Mouse (Mus musculus) lung, embryonic 14.5 days (tissue): ENCODE measurements around the gene Wnt5a. TPM values are rescaled to one million over a fixed set of nuclear protein-coding genes. Genes with fewer than 3 reads are reported as not detected.

ENCODE experiments used
- ATAC-seq: fragments of 200-750 bp; cut with Nextera tagmentation; 2 replicates; pipeline ENCODE4 v1.8.0; 2017; ENCODE audit warnings: mild to moderate bottlenecking, moderate TSS enrichment, moderate library complexity; ENCODE audit not compliant: insufficient read depth
- DNase-seq: peaks from one replicate; pipeline ENCODE4 v3.0.0-alpha.2; 2015
- H3K27ac ChIP-seq: fragments of 300-500 bp; sonication (generic); 2 replicates; pipeline ENCODE4 v1.5.1; 2014; ENCODE audit warnings: low read depth, mild to moderate bottlenecking, moderate library complexity
- H3K27me3 ChIP-seq: fragments of 300-500 bp; sonication (generic); 2 replicates; pipeline ENCODE4 v1.6.1; 2014; ENCODE audit warnings: low read length, control low read depth; ENCODE audit not compliant: insufficient read depth
- H3K36me3 ChIP-seq: fragments of 300-500 bp; sonication (generic); 2 replicates; pipeline ENCODE4 v1.6.1; 2014; ENCODE audit warnings: control low read depth; ENCODE audit not compliant: insufficient read depth
- H3K4me1 ChIP-seq: fragments of 300-500 bp; sonication (generic); 2 replicates; pipeline ENCODE4 v1.6.1; 2014; ENCODE audit warnings: antibody characterized with exemption, control low read depth; ENCODE audit not compliant: insufficient read depth
- H3K4me2 ChIP-seq: fragments of 300-500 bp; sonication (generic); 2 replicates; pipeline ENCODE4 v1.6.1; 2014; ENCODE audit warnings: mild to moderate bottlenecking
- H3K4me3 ChIP-seq: fragments of 300-500 bp; sonication (generic); 2 replicates; pipeline ENCODE4 v1.5.1; 2014; ENCODE audit warnings: low read depth, low read length
- H3K9ac ChIP-seq: fragments of 300-500 bp; sonication (generic); 2 replicates; pipeline ENCODE4 v1.6.1; 2014
- H3K9me3 ChIP-seq: fragments of 300-500 bp; sonication (generic); 2 replicates; pipeline ENCODE4 v1.6.1; 2016; ENCODE audit warnings: low read depth, low read length, control low read depth
- CTCF ChIP-seq: IDR thresholded peaks from 2 replicates; pipeline ENCODE4 v1.5.1; 2016; ENCODE audit warnings: antibody characterized with exemption, low read depth
- WGBS: fragments of 180-500 bp; shearing (Covaris S2); extraction: QIAGEN DNeasy Blood & Tissue Kit; methylation state at CpG from one replicate; pipeline ENCODE4 v1.1.7; 2014; 5-methylcytosine and 5-hydroxymethylcytosine counted together
- polyA plus RNA-seq: library from polyadenylated mRNA; unstranded; fragments of >200 nt; fragmentation: Nextera tagmentation; extraction: Ambion mirVana; gene quantifications from 2 replicates; pipeline ENCODE4 v1.2.1, GENCODE M21; 2014

Gene Wnt5a
- polyA plus RNA-seq, 1 experiment from 2014 or later: 16.2 TPM

- WGBS: 71% methylated on average over 39 of the region's 39 CpGs
- ATAC-seq (no peak), DNase-seq (no peak)
- no peak overlapping the region for H3K27ac ChIP-seq
- no peaks in the 10 kb centered on the region for H3K9me3 ChIP-seq
- H3K27me3 ChIP-seq: peaks cover 8% of the 10 kb centered on the region
- H3K9ac ChIP-seq: no peak overlapping the region
- peaks cover 36% of the 10 kb centered on the region; the same call in 1 of the 2 replicates for H3K36me3 ChIP-seq
- H3K4me2 ChIP-seq: no peak overlapping the region
- H3K4me3 ChIP-seq: no peak overlapping the region
- H3K4me1 ChIP-seq: no peaks in the 10 kb centered on the region
- no peak for TF ChIP-seq CTCF
Measured at GRCm38 (mm10) chr14:28517631-28518560, 13.3 kb downstream of the Wnt5a start.

- no peak for ATAC-seq
- no peak overlapping the region for H3K4me2 ChIP-seq
Measured at GRCm38 (mm10) chr14:28521106-28521505, 16.6 kb downstream of the Wnt5a start.

DNA sequence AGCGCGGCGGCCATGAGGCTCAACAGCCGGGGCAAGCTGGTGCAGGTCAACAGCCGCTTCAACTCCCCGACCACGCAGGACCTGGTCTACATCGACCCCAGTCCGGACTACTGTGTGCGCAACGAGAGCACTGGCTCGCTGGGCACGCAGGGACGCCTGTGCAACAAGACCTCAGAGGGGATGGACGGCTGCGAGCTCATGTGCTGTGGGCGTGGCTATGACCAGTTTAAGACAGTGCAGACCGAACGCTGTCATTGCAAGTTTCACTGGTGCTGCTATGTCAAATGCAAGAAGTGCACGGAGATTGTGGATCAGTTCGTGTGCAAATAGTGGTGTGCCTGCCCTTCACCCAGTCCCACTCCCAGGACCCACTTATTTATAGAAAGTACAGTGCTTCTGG, 18.1 kb downstream of the Wnt5a start:
- Histone ChIP-seq H3K4me1 (no peaks in the 10 kb centered on the region), H3K4me3 (no peak overlapping the region), H3K9ac (no peak overlapping the region), H3K4me2 (no peak overlapping the region), H3K36me3 (peaks cover 38% of the 10 kb centered on the region; the same call in 1 of the 2 replicates), H3K9me3 (no peaks in the 10 kb centered on the region), H3K27me3 (no peaks in the 10 kb centered on the region), H3K27ac (no peak overlapping the region)
- no peak for TF ChIP-seq CTCF
- WGBS: 77% methylated on average over 21 of the region's 21 CpGs
- DNase-seq (no peak), ATAC-seq (no peak)

More at GRCm38 (mm10) chr14:28521106-28521505, 16.6 kb downstream of the Wnt5a start:
- no peaks in the 10 kb centered on the region for H3K27me3 ChIP-seq
- no peak for TF ChIP-seq CTCF
- H3K27ac ChIP-seq: no peak overlapping the region
- 90% methylated on average over 1 of the region's 1 CpGs for WGBS
- no peak overlapping the region for H3K4me3 ChIP-seq
- no peaks in the 10 kb centered on the region for H3K4me1 ChIP-seq
- H3K9ac ChIP-seq: no peak overlapping the region
- peaks cover 38% of the 10 kb centered on the region; the same call in 1 of the 2 replicates for H3K36me3 ChIP-seq
- no peaks in the 10 kb centered on the region for H3K9me3 ChIP-seq
- DNase-seq: no peak

DNA sequence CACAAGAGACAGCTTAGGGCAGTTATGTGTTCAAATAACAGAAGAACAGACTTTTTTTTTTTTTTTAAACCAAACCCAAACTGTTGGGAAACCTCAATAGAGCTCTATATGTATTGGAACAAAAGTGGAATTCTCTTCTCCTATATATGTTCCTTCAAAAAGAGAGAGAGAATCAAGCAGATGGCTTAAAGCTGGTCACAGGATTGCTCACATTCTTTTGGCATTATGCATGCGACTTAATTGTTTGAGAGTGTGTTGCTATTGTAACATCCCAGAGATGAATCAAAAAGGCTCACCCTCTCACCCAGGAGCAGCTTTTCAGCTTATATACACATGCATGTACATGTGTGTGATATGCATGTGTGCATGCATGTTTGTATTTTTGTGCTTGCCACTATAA, 21.0 kb downstream of the Wnt5a start:
- DNase-seq (no peak), ATAC-seq (no peak)
- Histone ChIP-seq H3K27ac (no peak overlapping the region), H3K36me3 (peaks cover 22% of the 10 kb centered on the region; the same call in 1 of the 2 replicates), H3K4me3 (no peak overlapping the region), H3K9me3 (no peaks in the 10 kb centered on the region), H3K4me1 (no peaks in the 10 kb centered on the region), H3K9ac (no peak overlapping the region), H3K27me3 (no peaks in the 10 kb centered on the region), H3K4me2 (no peak overlapping the region)
- 59% methylated on average over 1 of the region's 1 CpGs for WGBS
- no peak for TF ChIP-seq CTCF

DNA sequence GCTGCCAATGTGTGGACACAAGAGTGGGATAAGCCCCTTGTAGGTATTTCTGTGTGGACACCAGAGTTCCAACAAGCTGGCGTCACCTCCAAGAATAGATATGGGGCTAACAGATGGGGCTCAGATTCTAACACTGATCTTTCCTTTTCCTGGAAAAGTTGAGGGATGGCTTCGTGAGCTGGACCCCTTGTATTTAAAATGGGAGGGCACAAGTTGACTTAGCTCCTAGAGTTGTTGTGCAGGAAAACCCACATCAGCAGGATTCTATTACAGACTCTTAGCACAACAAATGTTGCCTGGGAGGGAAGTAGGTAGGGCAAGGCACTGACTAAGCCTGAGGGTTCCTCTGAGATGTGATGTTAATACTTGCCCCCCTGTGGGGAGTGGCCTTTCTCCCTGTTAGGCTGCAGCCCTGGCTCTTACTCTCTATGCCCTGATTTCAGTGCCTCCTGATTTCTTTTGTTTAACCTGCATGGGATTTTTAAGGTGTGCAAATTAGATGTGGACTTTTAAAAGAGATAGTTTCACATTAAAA, 23.7 kb downstream of the Wnt5a start:
- Histone ChIP-seq H3K27me3 (no peaks in the 10 kb centered on the region), H3K4me2 (no peak overlapping the region), H3K9me3 (no peaks in the 10 kb centered on the region), H3K27ac (no peak overlapping the region), H3K4me1 (no peaks in the 10 kb centered on the region), H3K36me3 (0 out of 2 replicates have a peak, but pooled peaks cover 8% of the 10 kb centered on the region), H3K9ac (no peak overlapping the region), H3K4me3 (no peak overlapping the region)
- DNase-seq (no peak), ATAC-seq (no peak)
- WGBS: 64% methylated on average over 2 of the region's 2 CpGs
- TF ChIP-seq CTCF: no peak

GRCm38 (mm10) chr14:28531531-28531930, 27.0 kb downstream of the Wnt5a start:
- no peak overlapping the region for H3K4me3 ChIP-seq
- H3K27me3 ChIP-seq: no peaks in the 10 kb centered on the region
- H3K4me2 ChIP-seq: no peak overlapping the region
- DNase-seq (no peak), ATAC-seq (no peak)
- no peaks in the 10 kb centered on the region for H3K36me3 ChIP-seq
- H3K9ac ChIP-seq: no peak overlapping the region
- 21% methylated on average over 1 of the region's 1 CpGs for WGBS
- H3K4me1 ChIP-seq: no peaks in the 10 kb centered on the region
- no peaks in the 10 kb centered on the region for H3K9me3 ChIP-seq
- H3K27ac ChIP-seq: no peak overlapping the region
- no peak for TF ChIP-seq CTCF

DNA sequence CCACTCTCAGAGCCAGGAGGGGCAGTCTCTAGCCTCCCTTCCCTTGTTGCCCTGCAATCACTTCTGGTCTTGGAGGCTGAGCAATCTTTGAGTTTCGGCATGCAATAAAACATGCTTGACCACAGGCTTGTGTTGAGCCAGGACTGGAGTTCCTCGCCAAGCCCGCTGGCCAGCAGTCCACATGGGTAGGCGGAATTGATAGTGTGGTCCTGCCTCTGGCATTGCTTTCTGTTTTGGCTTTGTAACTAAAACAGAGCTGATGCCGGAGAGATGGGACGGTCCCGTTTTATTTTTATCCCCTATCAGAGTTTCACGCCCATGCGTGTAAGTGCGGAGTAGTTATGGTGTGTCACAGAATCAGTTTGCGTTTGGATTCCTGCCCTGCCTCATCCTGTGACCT, 28.4 kb downstream of the Wnt5a start:
- no peak overlapping the region for H3K4me2 ChIP-seq
- H3K9ac ChIP-seq: no peak overlapping the region
- WGBS: 77% methylated on average over 11 of the region's 11 CpGs

More for the DNA sequence above, 28.4 kb downstream of the Wnt5a start:
- no peaks in the 10 kb centered on the region for H3K4me1 ChIP-seq
- no peaks in the 10 kb centered on the region for H3K9me3 ChIP-seq
- no peak for DNase-seq
- no peaks in the 10 kb centered on the region for H3K36me3 ChIP-seq
- H3K27ac ChIP-seq: no peak overlapping the region
- no peak overlapping the region for H3K4me3 ChIP-seq
- no peaks in the 10 kb centered on the region for H3K27me3 ChIP-seq
- no peak for ATAC-seq
- no peak for TF ChIP-seq CTCF
